Mouse (Mus musculus): Measurements from ENCODE around the gene Zfp980. TPM values are rescaled to one million over a fixed set of nuclear protein-coding genes. Genes with fewer than 3 reads are reported as not detected.

Zfp980 gene
- 0.12 TPM in 1 of 2 replicates, not detected in the other for polyA plus RNA-seq (2015; fragmentation: Nextera tagmentation; extraction: Ambion mirVana)

GRCm38 (mm10) chr4:145670385-145670784 lies at the start of gene Zfp980:
TSS of gene Zfp980 (plus strand) at chr4:145670685.

Other genes starting within 250 kb of the Zfp980 start
- 0.10 and 0.15 TPM in 2 replicates for gene Zfp990, start 159.9 kb upstream of the Zfp980 start, polyA plus RNA-seq (2015; fragmentation: Nextera tagmentation; extraction: Ambion mirVana)
- gene Gm13212, start 85.5 kb upstream of the Zfp980 start, polyA plus RNA-seq (2015; fragmentation: Nextera tagmentation; extraction: Ambion mirVana): 0.27 and 0.32 TPM in 2 replicates
- 0.19 TPM in 1 of 2 replicates, not detected in the other for gene Zfp986, start 198.1 kb downstream of the Zfp980 start, polyA plus RNA-seq (2015; fragmentation: Nextera tagmentation; extraction: Ambion mirVana)